Mouse (Mus musculus) heart, embryonic 12.5 days (tissue): ENCODE measurements around the gene Egfl8. TPM values are rescaled to one million over a fixed set of nuclear protein-coding genes. Genes with fewer than 3 reads are reported as not detected.

Experiments used
- ATAC-seq: fragments of 200-750 bp; cut with Nextera tagmentation; 2 replicates; pipeline ENCODE4 v1.8.0; 2017; ENCODE audit warnings: moderate TSS enrichment, moderate library complexity; ENCODE audit not compliant: insufficient number of reproducible peaks, low FRiP score
- H3K27ac ChIP-seq: fragments of 300-500 bp; sonication (generic); 2 replicates; pipeline ENCODE4 v1.5.1; 2016; ENCODE audit warnings: mild to moderate bottlenecking, moderate library complexity; ENCODE audit not compliant: poor library complexity, severe bottlenecking
- H3K27me3 ChIP-seq: fragments of 300-500 bp; sonication (generic); replicated peaks from 2 replicates; pipeline ENCODE4 v1.6.1; 2016; ENCODE audit warnings: mild to moderate bottlenecking, moderate library complexity
- H3K36me3 ChIP-seq: fragments of 300-500 bp; sonication (generic); 2 replicates; pipeline ENCODE4 v1.6.1; 2016; ENCODE audit warnings: mild to moderate bottlenecking, moderate library complexity
- H3K4me1 ChIP-seq: fragments of 300-500 bp; sonication (generic); replicated peaks from 2 replicates; pipeline ENCODE4 v1.6.1; 2016; ENCODE audit warnings: mild to moderate bottlenecking
- H3K4me2 ChIP-seq: fragments of 300-500 bp; sonication (generic); 2 replicates; pipeline ENCODE4 v1.6.1; 2016; ENCODE audit warnings: mild to moderate bottlenecking, moderate library complexity
- H3K4me3 ChIP-seq: fragments of 300-500 bp; sonication (generic); 2 replicates; pipeline ENCODE4 v1.5.1; 2016; ENCODE audit warnings: mild to moderate bottlenecking
- H3K9ac ChIP-seq: fragments of 300-500 bp; sonication (generic); 2 replicates; pipeline ENCODE4 v1.6.1; 2016; ENCODE audit warnings: mild to moderate bottlenecking, moderate library complexity
- H3K9me3 ChIP-seq: fragments of 300-500 bp; sonication (generic); replicated peaks from 2 replicates; pipeline ENCODE4 v1.6.1; 2016; ENCODE audit warnings: mild to moderate bottlenecking, moderate library complexity
- WGBS: fragments of 180-500 bp; shearing (Covaris S2); methylation state at CpG from one replicate; pipeline ENCODE4 v1.1.7; 2016; 5-methylcytosine and 5-hydroxymethylcytosine counted together
- polyA plus RNA-seq: library from polyadenylated mRNA; unstranded; fragments of >200 nt; fragmentation: Nextera tagmentation; extraction: Ambion mirVana; gene quantifications from 2 replicates; pipeline ENCODE4 v1.2.1, GENCODE M21; 2016

Egfl8 gene
- polyA plus RNA-seq, 1 experiment from 2014 or later: 0.57 TPM

- Histone ChIP-seq H3K9me3 (no peaks in the 10 kb centered on the region), H3K4me2 (peak overlapping the region; percentile 92), H3K4me1 (peaks cover 49% of the 10 kb centered on the region), H3K9ac (peak overlapping the region; percentile 87), H3K4me3 (peak overlapping the region; percentile 69), H3K27me3 (no peaks in the 10 kb centered on the region), H3K27ac (peak overlapping the region; percentile 90), H3K36me3 (peaks cover 28% of the 10 kb centered on the region)
- 15% methylated on average over 32 of the region's 32 CpGs for WGBS
- ATAC-seq: no peak
Measured at GRCm38 (mm10) chr17:34606186-34607039, 9.4 kb downstream of the Egfl8 start.

- peaks cover 27% of the 10 kb centered on the region for H3K36me3 ChIP-seq
- peak overlapping the region; percentile 87 for H3K9ac ChIP-seq
- no peaks in the 10 kb centered on the region for H3K27me3 ChIP-seq
- WGBS: 2% methylated on average over 25 of the region's 30 CpGs
- peak overlapping the region; percentile 90 for H3K27ac ChIP-seq
- H3K4me2 ChIP-seq: peak overlapping the region; percentile 92
- no peaks in the 10 kb centered on the region for H3K9me3 ChIP-seq
- peak; percentile 69 for ATAC-seq
- peaks cover 49% of the 10 kb centered on the region for H3K4me1 ChIP-seq
- H3K4me3 ChIP-seq: peak overlapping the region; percentile 69
Measured at GRCm38 (mm10) chr17:34605609-34606008, 10.2 kb downstream of the Egfl8 start.

GRCm38 (mm10) chr17:34604511-34605237 lies 11.1 kb downstream of the Egfl8 start:
- Histone ChIP-seq H3K9ac (peak overlapping the region; percentile 87), H3K4me3 (peak overlapping the region; percentile 69), H3K9me3 (no peaks in the 10 kb centered on the region), H3K36me3 (peaks cover 31% of the 10 kb centered on the region), H3K4me2 (peak overlapping the region; percentile 92), H3K4me1 (peaks cover 49% of the 10 kb centered on the region), H3K27ac (peak overlapping the region; percentile 90), H3K27me3 (no peaks in the 10 kb centered on the region)
- no peak for ATAC-seq
- WGBS: 19% methylated on average over 24 of the region's 24 CpGs

DNA sequence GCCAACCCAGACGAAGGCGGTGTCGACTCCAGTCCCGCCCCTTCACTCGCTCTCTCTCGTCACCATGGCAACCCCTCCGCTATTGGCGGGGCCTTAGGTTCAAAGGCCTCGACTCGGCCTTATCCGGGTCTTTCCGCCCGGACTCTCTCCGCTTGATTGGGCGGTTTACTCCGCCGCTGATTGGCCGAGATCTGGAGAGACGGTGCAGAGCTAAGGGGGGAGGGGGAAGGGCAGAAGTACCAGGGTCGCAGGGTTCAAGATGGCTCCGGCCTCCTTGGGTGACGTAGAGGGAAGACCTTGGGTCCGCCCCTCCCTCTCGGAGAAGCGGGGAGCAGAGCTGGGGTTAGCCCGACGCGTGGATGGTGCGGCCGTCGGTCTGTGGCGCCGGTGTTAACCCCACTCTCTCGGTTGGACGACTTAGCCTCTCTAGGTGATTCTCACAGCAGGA lies 11.7 kb downstream of the Egfl8 start, which contains the start of gene Agpat1:
Gene Agpat1, plus strand, starts transcription at position 202 of the 448 bp plus-strand sequence.
- Histone ChIP-seq H3K27ac (peak within 1 kb of the TSS; percentile 90), H3K4me1 (peaks cover 51% of the 10 kb centered on the region), H3K4me2 (peak within 1 kb of the TSS; percentile 92), H3K9me3 (no peaks in the 10 kb centered on the region), H3K4me3 (peak within 1 kb of the TSS; percentile 69), H3K27me3 (no peaks in the 10 kb centered on the region), H3K36me3 (peaks cover 31% of the 10 kb centered on the region), H3K9ac (peak within 1 kb of the TSS; percentile 87)
- ATAC-seq: peak; percentile 91
- under 1% methylated on average over 30 of the region's 35 CpGs for WGBS

DNA sequence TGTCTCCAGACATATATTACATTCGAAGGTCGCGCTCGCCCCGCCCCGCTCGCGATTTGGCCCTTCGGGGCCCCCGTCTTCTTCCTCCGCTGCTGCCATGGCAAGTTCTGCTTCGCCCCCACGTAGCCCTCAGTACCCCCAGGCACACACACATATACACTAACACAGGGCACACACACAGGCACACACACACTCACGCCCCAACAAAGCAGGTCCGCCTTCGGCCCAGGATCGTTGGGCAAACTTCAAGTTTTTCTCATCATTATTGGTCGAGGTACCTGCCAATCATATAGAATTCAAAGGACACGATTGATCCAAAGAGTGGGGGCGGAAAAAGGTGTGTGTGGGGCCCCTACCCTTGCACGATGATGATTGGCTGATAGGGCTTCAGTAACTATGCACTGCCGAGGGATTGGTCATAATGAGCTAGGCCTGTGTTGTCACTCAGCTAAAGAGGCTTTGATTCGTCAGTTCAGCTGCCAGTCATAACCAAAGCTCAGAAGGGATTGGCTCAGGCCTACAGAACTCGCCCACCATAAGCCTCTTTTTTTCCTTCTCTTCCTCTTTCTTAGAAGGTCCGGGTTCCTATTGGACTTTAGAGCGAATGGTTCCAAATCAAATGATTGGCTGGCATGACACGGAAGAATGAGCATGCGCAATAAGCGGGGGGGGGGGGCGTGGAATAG lies 12.3 kb downstream of the Egfl8 start, which contains the start of gene Rnf5:
Gene Rnf5, minus strand, starts transcription at position 316 of the 686 bp plus-strand sequence.
- Histone ChIP-seq H3K36me3 (peaks cover 31% of the 10 kb centered on the region), H3K4me1 (peaks cover 50% of the 10 kb centered on the region), H3K27me3 (no peaks in the 10 kb centered on the region), H3K4me2 (peak within 1 kb of the TSS; percentile 92), H3K9me3 (no peaks in the 10 kb centered on the region), H3K9ac (peak within 1 kb of the TSS; percentile 80), H3K4me3 (peak within 1 kb of the TSS; percentile 69), H3K27ac (peak within 1 kb of the TSS; percentile 90)
- ATAC-seq: peak; percentile 94
- WGBS: 1% methylated on average over 30 of the region's 30 CpGs

GRCm38 (mm10) chr17:34601796-34602195 lies 14.0 kb downstream of the Egfl8 start:
- Histone ChIP-seq H3K4me3 (peak overlapping the region; percentile 62; the same call in 1 of the 2 replicates), H3K27me3 (no peaks in the 10 kb centered on the region), H3K4me2 (peak overlapping the region; percentile 86), H3K27ac (no peak overlapping the region), H3K36me3 (peaks cover 22% of the 10 kb centered on the region), H3K9me3 (no peaks in the 10 kb centered on the region), H3K9ac (0 out of 2 replicates have a peak overlapping the region, but pooled peaks have one; percentile 80), H3K4me1 (peaks cover 48% of the 10 kb centered on the region)
- 82% methylated on average over 12 of the region's 12 CpGs for WGBS
- no peak for ATAC-seq

DNA sequence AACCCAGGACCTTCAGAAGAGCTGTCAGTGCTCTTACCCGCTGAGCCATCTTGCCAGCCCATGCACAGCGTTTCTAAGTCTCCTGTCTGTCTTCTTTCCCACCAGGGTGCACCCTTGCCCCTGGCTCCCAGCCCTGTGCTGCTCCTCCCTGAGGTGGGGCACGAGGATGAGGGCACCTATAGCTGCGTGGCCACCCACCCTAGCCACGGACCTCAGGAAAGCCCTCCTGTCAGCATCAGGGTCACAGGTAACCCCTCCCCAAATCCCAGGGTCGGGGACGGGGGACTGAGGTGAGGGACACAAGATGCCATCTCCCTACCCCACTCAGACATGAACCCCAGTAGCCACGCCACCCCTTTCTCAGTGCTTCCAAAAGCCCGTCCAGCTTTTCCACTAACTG lies 15.9 kb downstream of the Egfl8 start:
- Histone ChIP-seq H3K27me3 (no peaks in the 10 kb centered on the region), H3K4me1 (peaks cover 51% of the 10 kb centered on the region), H3K36me3 (peaks cover 36% of the 10 kb centered on the region), H3K4me2 (no peak overlapping the region), H3K27ac (no peak overlapping the region), H3K9me3 (no peaks in the 10 kb centered on the region), H3K9ac (0 out of 2 replicates have a peak overlapping the region, but pooled peaks have one; percentile 10), H3K4me3 (no peak overlapping the region)
- 77% methylated on average over 9 of the region's 9 CpGs for WGBS
- no peak for ATAC-seq

DNA sequence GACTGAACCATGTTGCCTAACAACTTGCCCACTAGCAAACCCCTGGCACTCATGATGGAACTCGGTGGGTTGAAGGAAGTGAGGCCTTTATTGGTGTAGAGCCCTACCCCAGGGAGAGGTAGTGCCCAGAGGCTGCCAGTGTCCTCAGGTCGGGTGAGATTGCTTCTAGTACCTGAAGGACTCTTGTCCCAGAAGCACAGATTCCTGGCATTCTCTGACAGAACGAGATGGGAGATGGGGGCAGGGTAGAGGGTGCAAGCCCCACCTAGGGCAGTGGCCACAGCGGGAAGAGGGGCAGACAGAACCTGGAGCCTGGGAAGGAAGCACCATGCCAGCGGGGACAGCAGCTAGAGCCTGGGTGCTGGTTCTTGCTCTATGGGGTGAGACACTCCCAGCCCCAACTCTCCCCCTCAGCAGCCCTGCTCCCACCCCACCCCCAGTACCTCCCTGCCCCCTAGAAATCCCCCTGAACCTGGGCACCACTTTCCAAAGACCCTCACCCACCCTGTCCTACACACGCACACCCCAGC lies 18.1 kb downstream of the Egfl8 start, which contains the start of gene Ager:
Gene Ager, plus strand, starts transcription at position 297 of the 530 bp plus-strand sequence.
- WGBS: 15% methylated on average over 6 of the region's 6 CpGs
- no peak within 1 kb of the TSS for H3K4me3 ChIP-seq
- peak within 1 kb of the TSS; percentile 43 for H3K4me2 ChIP-seq
- peaks cover 50% of the 10 kb centered on the region for H3K36me3 ChIP-seq
- H3K9me3 ChIP-seq: no peaks in the 10 kb centered on the region
- peak within 1 kb of the TSS; percentile 55 for H3K9ac ChIP-seq
- no peak for ATAC-seq
- peak within 1 kb of the TSS; percentile 24; the same call in 1 of the 2 replicates for H3K27ac ChIP-seq
- peaks cover 63% of the 10 kb centered on the region for H3K4me1 ChIP-seq
- no peaks in the 10 kb centered on the region for H3K27me3 ChIP-seq

- Histone ChIP-seq H3K9me3 (no peaks in the 10 kb centered on the region), H3K9ac (no peak overlapping the region), H3K27ac (no peak overlapping the region), H3K27me3 (no peaks in the 10 kb centered on the region), H3K4me1 (peaks cover 61% of the 10 kb centered on the region), H3K4me3 (no peak overlapping the region), H3K36me3 (peaks cover 41% of the 10 kb centered on the region), H3K4me2 (no peak overlapping the region)
- no peak for ATAC-seq
- WGBS: 69% methylated on average over 8 of the region's 8 CpGs
Measured at GRCm38 (mm10) chr17:34596098-34596497, 19.7 kb downstream of the Egfl8 start.

DNA sequence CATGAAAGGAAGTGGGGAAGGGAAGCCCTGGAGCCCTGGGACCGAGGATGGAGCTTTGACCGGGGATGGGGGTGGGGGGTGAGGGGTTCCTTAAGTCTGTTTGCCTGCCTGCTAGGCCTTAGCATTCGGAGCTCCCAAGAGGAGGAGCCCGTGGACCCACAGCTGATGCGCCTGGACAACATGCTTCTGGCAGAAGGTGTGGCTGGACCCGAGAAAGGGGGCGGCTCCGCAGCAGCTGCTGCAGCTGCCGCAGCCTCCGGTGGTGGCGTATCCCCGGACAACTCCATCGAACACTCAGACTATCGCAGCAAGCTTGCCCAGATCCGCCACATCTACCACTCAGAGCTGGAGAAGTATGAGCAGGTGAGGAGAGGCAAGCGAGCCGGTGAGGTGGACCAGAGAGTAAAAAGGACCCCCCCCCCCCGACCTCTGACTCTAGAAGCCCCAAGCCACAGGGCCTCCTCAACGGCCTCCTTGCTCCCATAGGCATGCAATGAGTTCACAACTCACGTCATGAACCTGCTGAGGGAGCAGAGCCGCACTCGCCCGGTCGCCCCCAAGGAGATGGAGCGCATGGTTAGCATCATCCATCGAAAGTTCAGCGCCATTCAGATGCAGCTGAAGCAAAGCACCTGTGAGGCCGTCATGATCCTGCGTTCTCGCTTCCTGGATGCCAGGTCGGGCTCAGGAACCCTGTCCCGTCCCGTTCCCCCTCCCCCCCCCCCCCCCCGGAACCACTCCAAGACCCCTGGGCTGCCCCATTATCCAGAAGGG lies 21.8 kb downstream of the Egfl8 start:
- no peaks in the 10 kb centered on the region for H3K9me3 ChIP-seq
- H3K4me2 ChIP-seq: peak overlapping the region; percentile 76
- H3K4me1 ChIP-seq: peaks cover 77% of the 10 kb centered on the region
- peak overlapping the region; percentile 98 for H3K9ac ChIP-seq
- no peak for ATAC-seq
- WGBS: 59% methylated on average over 34 of the region's 34 CpGs
- peaks cover 27% of the 10 kb centered on the region for H3K36me3 ChIP-seq
- no peak overlapping the region for H3K27ac ChIP-seq
- H3K27me3 ChIP-seq: no peaks in the 10 kb centered on the region
- peak overlapping the region; percentile 83 for H3K4me3 ChIP-seq
